8 mouse cellular contexts compared by ENCODE assay signal in the genomic region with DNA sequence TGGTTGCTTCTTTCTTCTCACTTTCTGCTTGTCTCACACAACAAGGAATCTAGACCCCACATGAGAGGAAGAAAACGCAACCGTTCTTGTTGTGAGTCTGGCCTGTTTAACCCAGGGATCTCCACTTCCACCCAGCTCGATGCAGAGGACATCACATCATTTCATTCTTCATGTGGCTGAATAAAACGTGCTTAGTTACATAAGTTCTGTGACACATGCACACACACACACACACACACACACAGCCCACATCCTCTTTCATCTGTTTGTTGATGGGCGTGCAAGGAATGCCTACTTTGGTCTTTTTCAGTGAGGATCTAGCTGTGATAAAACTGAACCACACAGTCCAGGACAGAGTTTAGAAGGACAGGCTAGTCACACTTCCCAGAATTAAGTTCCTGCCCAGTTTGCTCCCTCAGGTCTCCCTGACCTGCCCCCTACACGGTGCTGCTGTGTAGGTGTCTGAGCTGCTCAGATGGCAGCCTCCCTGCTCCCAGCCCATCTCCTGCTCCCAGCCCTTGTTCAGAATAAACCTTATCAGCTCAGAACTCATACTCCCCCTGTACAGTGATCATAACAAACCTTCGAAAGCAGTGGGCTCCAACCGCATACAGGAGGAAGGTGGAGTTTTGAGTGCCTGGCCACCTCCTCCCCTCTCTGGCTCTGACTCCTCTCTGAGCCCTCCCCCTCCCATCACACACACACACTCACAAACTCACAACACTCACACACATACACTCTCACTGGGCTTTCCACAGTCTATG. TPM values are rescaled to one million over a fixed set of nuclear protein-coding genes. Genes with fewer than 3 reads are reported as not detected.
DNase-seq lines count a peak whose midpoint lies in the region; ATAC-seq and TF ChIP-seq lines count a peak whose summit lies in the region.

No protein-coding gene starts in this region.

- intact Hi-C loops in heart, postnatal 10 days (cut with DNase I), result no loop called here

- no peak overlapping the region for H3K4me3 ChIP-seq in heart, embryonic 13.5 days
- H3K4me3 ChIP-seq in thymus, adult 2 months (ENCODE audit: control insufficient read depth, insufficient read depth, low read length), result no peak overlapping the region
- H3K4me3 ChIP-seq in limb, embryonic 14.5 days (replicated peaks; ENCODE audit: low read length), result no peak overlapping the region

- H3K4me2 ChIP-seq in heart, embryonic 13.5 days, result peak overlapping the region; percentile 20
- H3K4me2 ChIP-seq in limb, embryonic 14.5 days (replicated peaks; ENCODE audit: low read depth, low read length, severe bottlenecking), result no peak overlapping the region

- H3K27ac ChIP-seq in heart, embryonic 13.5 days (replicated peaks), result peak overlapping the region; percentile 58; the same call in 1 of the 2 replicates
- peak overlapping the region; percentile 50; the same call in 1 of the 2 replicates for H3K27ac ChIP-seq in thymus, adult 2 months (ENCODE audit: control insufficient read depth, insufficient read depth, low read length)
- H3K27ac ChIP-seq in limb, embryonic 14.5 days (replicated peaks; ENCODE audit: low read depth, low read length), result 0 out of 2 replicates have a peak overlapping the region, but pooled peaks have one; percentile 26

- no peaks in the 10 kb centered on the region for H3K36me3 ChIP-seq in heart, embryonic 13.5 days
- no peaks in the 10 kb centered on the region for H3K36me3 ChIP-seq in thymus, adult 2 months (ENCODE audit: control insufficient read depth, insufficient read depth, low read length)
- H3K36me3 ChIP-seq in limb, embryonic 14.5 days (ENCODE audit: control insufficient read depth, insufficient read depth, low read length), result no peaks in the 10 kb centered on the region

- 42% methylated on average over 8 of the region's 8 CpGs for WGBS in heart, embryonic 13.5 days
- 6% methylated on average over 8 of the region's 8 CpGs for WGBS in thymus, adult 2 months
- WGBS in limb, embryonic 14.5 days, result 60% methylated on average over 8 of the region's 8 CpGs

- 0 out of 2 replicates have a peak overlapping the region, but pooled peaks have one; percentile 5 for H3K9ac ChIP-seq in heart, embryonic 13.5 days
- no peak overlapping the region for H3K9ac ChIP-seq in limb, embryonic 14.5 days (ENCODE audit: low read depth, low read length, severe bottlenecking)

- no peaks in the 10 kb centered on the region for H3K27me3 ChIP-seq in heart, embryonic 13.5 days (replicated peaks)
- no peaks in the 10 kb centered on the region for H3K27me3 ChIP-seq in thymus, adult 2 months (ENCODE audit: control insufficient read depth, insufficient read depth, low read length)
- H3K27me3 ChIP-seq in limb, embryonic 14.5 days (ENCODE audit: control insufficient read depth, insufficient read depth, low read length), result no peaks in the 10 kb centered on the region

- H3K9me3 ChIP-seq in heart, embryonic 13.5 days, result no peaks in the 10 kb centered on the region
- H3K9me3 ChIP-seq in limb, embryonic 14.5 days (ENCODE audit: control insufficient read depth, low read length), result no peaks in the 10 kb centered on the region

- peaks cover 39% of the 10 kb centered on the region for H3K4me1 ChIP-seq in heart, embryonic 13.5 days
- peaks cover 30% of the 10 kb centered on the region for H3K4me1 ChIP-seq in thymus, adult 2 months (replicated peaks; ENCODE audit: control insufficient read depth, insufficient read depth, low read length)
- no peaks in the 10 kb centered on the region for H3K4me1 ChIP-seq in limb, embryonic 14.5 days (ENCODE audit: control insufficient read depth, insufficient read depth, low read length)

- no peak for TF ChIP-seq POLR2A in thymus, adult 2 months (IDR thresholded peaks at IDR 0.05; ENCODE audit: control insufficient read depth, extremely low read depth, insufficient read depth, low read length, poor library complexity)
- no peak for TF ChIP-seq POLR2A in limb, embryonic 14.5 days (IDR thresholded peaks at IDR 0.05; ENCODE audit: borderline replicate concordance, extremely low read depth, insufficient read depth, insufficient read length)

- no peak for DNase-seq in heart, postnatal 10 days
- no peak for DNase-seq in thymus, adult 2 months
- no peak for DNase-seq in thymus, adult 18-20 months
- no peak for DNase-seq in limb, embryonic 14.5 days (ENCODE audit: low spot score)
- DNase-seq in cerebellum, adult 11 months, result no peak
- DNase-seq in cerebellum, adult 8-10 months, result no peak
- DNase-seq in left cerebral cortex, adult 8-10 months (ENCODE audit: low spot score in 2 of 2), result no peak

- TF ChIP-seq CTCF in thymus, adult 2 months (IDR thresholded peaks at IDR 0.05; ENCODE audit: borderline replicate concordance, control insufficient read depth, extremely low read depth, insufficient read depth, low read length, poor library complexity), result no peak

- no peak for ATAC-seq in heart, embryonic 13.5 days (ENCODE audit: extremely low read depth, insufficient number of reproducible peaks, low FRiP score, low TSS enrichment)
- ATAC-seq in limb, embryonic 14.5 days (ENCODE audit: low FRiP score, low read depth), result no peak

RNA-seq across cellular contexts. Expression of a gene that starts 10.5 kb away (rescaled TPM):
- 13.5 and 15.0 TPM in 2 replicates for polyA plus RNA-seq in heart, embryonic 13.5 days (2015; fragmentation: Nextera tagmentation; extraction: Ambion mirVana)
- 100 to 1,000 TPM; 136 to 143 TPM for total RNA-seq in heart, postnatal 10 days (2021)
- 40.5 and 43.1 TPM in 2 replicates for polyA plus RNA-seq in thymus, adult 2 months (2012; rRNA removed)
- polyA plus RNA-seq in limb, embryonic 14.5 days (2012; rRNA removed), result 39.8 and 41.3 TPM in 2 replicates
- 18.5 and 18.8 TPM in 2 replicates for polyA plus RNA-seq in limb, embryonic 14.5 days (2014; fragmentation: Nextera tagmentation; extraction: Ambion mirVana)
- total RNA-seq in left cerebral cortex, adult 8-10 months (2022), result 10 to 100 TPM; 58.3 to 63.5 (median 62.1) TPM

RNA-seq across cellular contexts. Expression of a gene that starts 53.2 kb away (rescaled TPM):
- polyA plus RNA-seq in heart, embryonic 13.5 days (2015; fragmentation: Nextera tagmentation; extraction: Ambion mirVana), result 80.3 and 87.4 TPM in 2 replicates
- total RNA-seq in heart, postnatal 10 days (2021), result 10 to 100 TPM; 82.3 to 85.1 TPM
- polyA plus RNA-seq in thymus, adult 2 months (2012; rRNA removed), result 54.9 and 60.1 TPM in 2 replicates
- polyA plus RNA-seq in limb, embryonic 14.5 days (2012; rRNA removed), result 108 and 122 TPM in 2 replicates
- 137 and 146 TPM in 2 replicates for polyA plus RNA-seq in limb, embryonic 14.5 days (2014; fragmentation: Nextera tagmentation; extraction: Ambion mirVana)
- 100 to 1,000 TPM; 160 to 172 (median 167) TPM for total RNA-seq in left cerebral cortex, adult 8-10 months (2022)
